Mouse (Mus musculus): ENCODE data around the gene Evi2.

The Evi2 gene

GRCm38 (mm10) chr11:79526549-79526948, 3.8 kb downstream of the Evi2 start:
- DNase-seq (ENCODE audit: low read depth in 2 of 2, low spot score in 2 of 2) = no peak

GRCm38 (mm10) chr11:79524310-79524575, 6.1 kb downstream of the Evi2 start:
- DNase-seq (ENCODE audit: low read depth in 2 of 2, low spot score in 2 of 2) = no peak

GRCm38 (mm10) chr11:79523560-79524309, 6.7 kb downstream of the Evi2 start, which contains the start of gene Evi2b:
Gene Evi2b (minus strand): TSS chr11:79523762.
- DNase-seq (ENCODE audit: low read depth in 2 of 2, low spot score in 2 of 2) = peak; percentile 32 to 42

- DNase-seq (ENCODE audit: low read depth in 2 of 2, low spot score in 2 of 2) = no peak
These were observed 7.4 kb downstream of the Evi2 start for GRCm38 (mm10) chr11:79522944-79523343.

- peak in 1 of 2 experiments; percentile 28 for DNase-seq (ENCODE audit: low read depth in 2 of 2, low spot score in 2 of 2)
These were observed 8.5 kb downstream of the Evi2 start for GRCm38 (mm10) chr11:79521930-79522329.

GRCm38 (mm10) chr11:79520772-79521171, 9.6 kb downstream of the Evi2 start:
- no peak for DNase-seq (ENCODE audit: low read depth in 2 of 2, low spot score in 2 of 2)

- peak; percentile 25 to 57 for DNase-seq (ENCODE audit: low read depth in 2 of 2, low spot score in 2 of 2)
These were observed 10.5 kb downstream of the Evi2 start for GRCm38 (mm10) chr11:79519878-79520291.

- no peak for DNase-seq (ENCODE audit: low read depth in 2 of 2, low spot score in 2 of 2)
These were observed 11.1 kb downstream of the Evi2 start for GRCm38 (mm10) chr11:79519299-79519698.

- DNase-seq (ENCODE audit: low read depth in 2 of 2, low spot score in 2 of 2) = no peak
These were observed 14.6 kb downstream of the Evi2 start for GRCm38 (mm10) chr11:79515798-79516197.

GRCm38 (mm10) chr11:79515331-79515730, 15.1 kb downstream of the Evi2 start:
- no peak for DNase-seq (ENCODE audit: low read depth in 2 of 2, low spot score in 2 of 2)

- DNase-seq (ENCODE audit: low read depth in 2 of 2, low spot score in 2 of 2) = no peak
These were observed 18.4 kb downstream of the Evi2 start for GRCm38 (mm10) chr11:79511970-79512369.

- no peak for DNase-seq (ENCODE audit: low read depth in 2 of 2, low spot score in 2 of 2)
These were observed 25.9 kb downstream of the Evi2 start for GRCm38 (mm10) chr11:79504506-79504905.

- DNase-seq (ENCODE audit: low read depth in 2 of 2, low spot score in 2 of 2) = no peak
These were observed 26.5 kb downstream of the Evi2 start, which contains the start of gene Omg for GRCm38 (mm10) chr11:79503845-79504244. Gene Omg (minus strand): TSS chr11:79504084.

- no peak for DNase-seq (ENCODE audit: low read depth in 2 of 2, low spot score in 2 of 2)
These were observed 27.5 kb downstream of the Evi2 start for GRCm38 (mm10) chr11:79502917-79503316.

- no peak for DNase-seq (ENCODE audit: low read depth in 2 of 2, low spot score in 2 of 2)
These were observed 35.2 kb downstream of the Evi2 start for GRCm38 (mm10) chr11:79494976-79495800.

- DNase-seq (ENCODE audit: low read depth in 2 of 2, low spot score in 2 of 2) = no peak
These were observed 45.7 kb downstream of the Evi2 start for GRCm38 (mm10) chr11:79484721-79485120.

GRCm38 (mm10) chr11:79483876-79484528, 46.4 kb downstream of the Evi2 start:
- no peak for DNase-seq (ENCODE audit: low read depth in 2 of 2, low spot score in 2 of 2)

- no peak for DNase-seq (ENCODE audit: low read depth in 2 of 2, low spot score in 2 of 2)
These were observed 47.0 kb downstream of the Evi2 start for GRCm38 (mm10) chr11:79483392-79483791.

- no peak for DNase-seq (ENCODE audit: low read depth in 2 of 2, low spot score in 2 of 2)
These were observed 62.3 kb downstream of the Evi2 start for GRCm38 (mm10) chr11:79468097-79468496.

Data from CD8-positive naive resting alpha-beta T cell, adult 2 months (primary cell).